Mouse (Mus musculus): ENCODE measurements around the gene Pigs.

DNA sequence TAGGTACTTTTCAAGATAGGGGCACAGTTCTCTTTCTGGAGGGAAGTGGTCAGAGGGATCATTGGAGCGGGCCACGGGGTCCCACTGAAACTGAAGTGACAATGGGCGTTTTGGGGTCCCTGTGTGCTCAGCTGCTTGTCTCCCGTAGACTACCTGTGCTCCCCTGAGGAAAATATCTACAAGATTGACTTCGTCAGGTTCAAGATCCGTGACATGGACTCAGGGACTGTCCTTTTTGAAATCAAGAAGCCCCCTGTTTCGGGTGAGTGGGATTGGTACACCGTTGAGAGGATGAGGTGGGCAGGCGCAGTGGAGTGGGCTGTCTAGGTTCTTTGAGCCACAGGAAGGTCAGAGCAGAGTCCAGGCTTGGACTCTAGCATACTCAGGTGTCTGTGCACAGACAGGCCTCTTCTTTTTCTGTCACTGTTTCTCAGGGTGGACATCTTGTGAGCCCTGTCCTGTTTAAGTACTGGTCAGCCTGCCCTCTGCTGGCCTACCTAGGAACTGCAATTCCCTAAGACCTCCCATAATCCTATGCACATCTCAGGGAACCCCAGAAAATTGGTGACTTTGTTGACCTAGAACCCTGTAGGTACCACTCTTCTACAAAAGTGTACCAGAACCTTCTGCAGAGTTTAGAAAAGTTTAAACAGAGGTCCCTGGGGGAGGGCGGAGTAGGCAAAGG is 19.0 kb downstream of the Pigs start:
- no peak for TF ChIP-seq POLR2A (IDR thresholded peaks at IDR 0.05; ENCODE audit: insufficient read length, low read depth)
- no peak for TF ChIP-seq CEBPB (IDR thresholded peaks at IDR 0.05; ENCODE audit: insufficient read depth, poor library complexity, severe bottlenecking)

Measured in myocyte (in vitro differentiated cells).